Mouse (Mus musculus) kidney, postnatal 36 days (tissue): ENCODE measurements around the gene Dcakd.

ENCODE experiments used
- DNase-seq, 2 experiments: peaks; one replicate each; pipeline ENCODE4 v3.0.0; 2021 to 2022; ENCODE audit warnings: mixed read lengths in 2 of 2

The Dcakd gene

GRCm38 (mm10) chr11:102971604-102972003 lies 56.5 kb downstream of the Dcakd start:
- DNase-seq = no peak

- DNase-seq = no peak
These were observed 63.5 kb downstream of the Dcakd start for GRCm38 (mm10) chr11:102964547-102965091.

GRCm38 (mm10) chr11:102963855-102964546 lies 64.1 kb downstream of the Dcakd start:
- no peak for DNase-seq

GRCm38 (mm10) chr11:102963246-102963854 lies 64.8 kb downstream of the Dcakd start:
- no peak for DNase-seq

GRCm38 (mm10) chr11:102962861-102963245 lies 65.3 kb downstream of the Dcakd start:
- no peak for DNase-seq

GRCm38 (mm10) chr11:102961082-102961481 lies 67.1 kb downstream of the Dcakd start:
- no peak for DNase-seq

GRCm38 (mm10) chr11:102958870-102959269 lies 69.3 kb downstream of the Dcakd start:
- DNase-seq = no peak

GRCm38 (mm10) chr11:102958431-102958830 lies 69.7 kb downstream of the Dcakd start:
- DNase-seq = no peak

GRCm38 (mm10) chr11:102957692-102958091 lies 70.4 kb downstream of the Dcakd start:
- no peak for DNase-seq

- no peak for DNase-seq
These were observed 71.0 kb downstream of the Dcakd start for GRCm38 (mm10) chr11:102956962-102957614.

- DNase-seq = no peak
These were observed 75.2 kb downstream of the Dcakd start for GRCm38 (mm10) chr11:102952922-102953321.

GRCm38 (mm10) chr11:102948043-102948961 lies 79.8 kb downstream of the Dcakd start:
- peak; percentile 80 for DNase-seq

- no peak for DNase-seq
These were observed 81.2 kb downstream of the Dcakd start for GRCm38 (mm10) chr11:102946992-102947343.

- DNase-seq = peak; percentile 89 to 94
These were observed 81.7 kb downstream of the Dcakd start, which contains the start of gene C1ql1 for GRCm38 (mm10) chr11:102946265-102946991. C1ql1 (minus strand) TSS chr11:102946688.

GRCm38 (mm10) chr11:102945306-102946264 lies 82.5 kb downstream of the Dcakd start:
- DNase-seq = no peak
